Mouse (Mus musculus): ENCODE measurements around the gene Ajuba.

Ajuba gene

DNA sequence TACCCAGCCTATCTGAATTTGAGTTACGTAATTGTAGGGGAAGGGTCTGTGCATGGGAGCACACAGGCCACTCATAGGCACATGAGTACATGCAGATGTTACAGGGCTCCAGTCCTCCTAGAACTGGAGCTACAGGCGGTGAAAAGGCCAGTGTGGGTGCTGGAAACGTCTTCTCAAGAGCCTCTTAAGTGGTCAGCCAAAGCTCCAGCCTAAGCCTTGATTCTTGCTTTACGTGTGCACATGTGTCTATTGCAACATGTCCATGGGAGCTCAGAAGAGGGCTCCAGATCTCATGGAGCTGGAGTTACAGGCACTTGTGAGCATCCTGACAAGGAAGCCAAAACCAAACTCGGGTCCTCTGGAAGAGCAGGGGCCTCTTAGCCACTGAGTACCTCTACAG, 32.7 kb downstream of the Ajuba start:
- no peak for DNase-seq (ENCODE audit: low read depth, low spot score)

DNA sequence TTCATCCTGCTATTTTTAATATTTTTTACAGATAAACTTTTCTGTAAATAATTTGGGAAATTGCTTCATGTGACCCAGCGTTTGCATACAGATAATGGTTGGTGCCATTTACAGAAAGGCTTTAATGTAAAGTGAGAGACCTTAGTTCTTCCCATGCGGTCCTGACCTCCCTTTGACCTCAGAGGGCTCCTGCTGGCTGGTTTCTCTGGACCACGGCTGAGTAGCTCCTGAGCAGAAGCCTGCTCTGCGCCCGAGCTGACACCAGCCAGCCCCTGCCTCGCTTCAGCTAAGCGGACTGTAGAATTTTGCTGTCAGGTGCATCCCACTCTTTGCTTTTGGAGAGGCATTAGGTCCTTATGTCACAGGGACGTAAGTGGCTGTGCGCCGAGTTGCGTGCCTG, 36.6 kb downstream of the Ajuba start:
- peak; percentile 28 for DNase-seq (ENCODE audit: low read depth, low spot score)

DNA sequence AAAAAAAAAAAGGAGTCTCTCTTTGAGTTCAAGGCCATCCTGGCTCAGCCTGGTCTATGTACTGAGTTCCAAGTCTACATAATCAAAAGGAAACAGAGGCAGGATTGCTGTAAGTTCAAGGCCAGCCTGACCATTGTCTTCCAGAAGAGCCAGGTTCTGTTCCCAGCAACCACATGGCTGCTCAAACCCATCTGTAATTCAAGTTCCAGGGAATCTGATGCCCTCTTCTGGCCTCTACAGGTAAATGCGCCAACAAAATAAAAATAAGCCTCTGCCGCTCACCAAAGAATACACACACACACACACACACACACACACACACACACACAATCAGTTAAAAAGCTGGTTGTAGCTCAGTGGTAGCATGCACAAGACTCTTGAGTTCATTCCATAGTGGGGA, 38.8 kb downstream of the Ajuba start:
- DNase-seq (ENCODE audit: low read depth, low spot score): peak; percentile 64

DNA sequence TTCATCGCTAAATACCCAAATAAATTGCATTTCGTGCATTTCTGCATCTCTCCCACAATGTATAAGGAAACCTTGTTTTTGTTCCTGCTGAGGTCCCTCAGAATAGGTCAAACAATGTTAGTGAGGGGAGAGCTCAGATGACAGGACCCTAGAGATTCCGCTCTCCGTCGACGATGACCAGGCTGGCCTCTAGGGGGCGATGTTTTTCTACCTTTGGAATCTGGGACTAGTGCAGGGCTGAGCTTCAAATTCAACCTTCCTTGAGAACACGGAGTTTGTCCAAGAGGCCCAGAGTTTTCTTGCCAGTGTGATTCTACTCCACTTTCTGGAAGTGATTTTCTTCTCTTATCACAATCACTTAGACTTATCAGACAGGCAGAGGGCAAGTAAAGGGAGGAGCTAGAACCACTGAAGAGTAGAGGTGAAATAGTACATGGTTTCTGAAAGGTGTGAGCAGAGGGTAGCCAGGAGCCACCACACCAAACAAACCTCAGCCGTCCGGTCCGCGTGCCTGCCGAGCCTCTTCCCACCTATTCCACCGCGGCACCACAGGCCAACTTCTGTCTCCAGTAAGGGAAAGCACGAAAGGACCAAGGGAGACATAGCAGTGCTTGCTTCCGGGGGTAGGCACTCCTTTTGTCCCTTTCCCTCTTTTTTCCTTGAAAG, 48.8 kb downstream of the Ajuba start:
- DNase-seq (ENCODE audit: low read depth, low spot score): peak; percentile 88

DNA sequence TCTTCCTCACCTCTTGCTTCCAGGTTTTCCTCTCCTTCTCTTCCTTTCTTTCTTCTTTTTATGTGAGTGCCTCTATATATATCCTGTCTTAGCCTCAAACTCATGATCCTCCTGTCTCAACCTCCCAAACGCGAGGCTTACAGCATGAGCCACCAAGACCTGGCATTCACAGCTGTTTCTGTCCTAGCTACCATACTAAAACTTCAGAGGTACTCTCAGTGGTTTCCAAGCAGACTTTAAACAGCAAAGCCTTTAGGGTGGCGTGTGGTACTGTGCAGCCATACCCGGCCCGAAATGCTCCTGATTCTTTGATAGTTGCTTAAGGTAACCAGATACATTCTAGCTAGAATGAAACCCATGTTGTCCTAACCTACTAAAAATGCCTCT, 49.4 kb downstream of the Ajuba start:
- no peak for DNase-seq (ENCODE audit: low read depth, low spot score)

DNA sequence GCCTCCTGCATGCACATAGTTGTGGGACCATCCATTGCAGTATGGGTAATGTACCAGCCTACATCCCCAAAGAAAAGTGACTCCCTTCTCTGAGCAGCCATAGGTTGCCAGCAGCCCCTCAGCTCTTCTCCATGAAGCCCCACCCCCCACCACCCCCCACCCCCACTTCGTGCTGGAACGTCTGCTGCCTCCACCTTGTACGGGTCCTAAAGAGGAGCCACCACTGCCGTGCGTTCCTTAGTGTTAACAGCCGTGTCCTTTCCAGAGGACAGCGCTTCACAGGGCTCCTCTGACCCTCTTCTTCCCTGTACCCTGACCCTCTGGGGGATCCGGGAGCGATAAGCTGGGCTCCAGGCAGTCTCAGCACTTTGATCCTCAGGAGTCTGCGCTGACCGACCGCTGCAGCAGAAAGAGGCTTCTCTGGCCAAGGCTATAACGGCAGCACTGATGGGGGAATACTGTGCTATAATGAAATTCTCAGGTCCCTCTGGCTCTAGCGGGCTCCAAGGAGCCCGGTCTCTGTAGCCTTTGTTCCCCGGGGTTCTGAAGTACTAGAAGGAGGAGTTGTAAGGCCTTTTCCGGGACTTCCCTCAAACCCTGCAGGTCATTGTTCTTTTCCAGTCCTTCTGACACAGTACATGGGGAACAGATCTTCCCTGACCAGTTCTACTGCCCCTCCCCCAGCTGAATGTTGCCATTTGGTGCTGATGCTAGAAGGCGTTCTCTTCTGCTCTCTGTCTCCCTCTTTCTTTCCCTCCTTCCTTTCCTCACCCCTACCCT, 49.9 kb downstream of the Ajuba start:
- DNase-seq (ENCODE audit: low read depth, low spot score): no peak

DNA sequence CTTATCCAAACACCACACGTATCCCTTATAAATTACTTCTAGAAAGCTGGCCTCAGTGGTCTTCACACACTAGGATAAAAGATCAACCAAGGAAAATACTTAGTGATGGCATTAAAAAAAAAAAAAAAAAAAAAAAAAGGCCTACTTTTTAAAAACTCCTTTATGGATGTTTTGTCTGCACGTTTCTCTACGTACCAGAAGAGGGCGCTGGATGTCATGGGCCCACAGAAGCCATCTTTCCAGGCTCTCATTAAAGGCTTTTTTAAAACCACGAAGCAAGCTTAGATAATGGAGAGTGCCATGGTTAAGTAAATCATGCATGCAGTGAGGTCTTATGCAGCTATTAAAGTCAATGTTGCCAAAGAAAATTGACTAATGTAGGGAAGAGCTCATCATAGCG, 53.8 kb downstream of the Ajuba start:
- peak; percentile 46 for DNase-seq (ENCODE audit: low read depth, low spot score)
